Comparison of ENCODE assay signal across 28 mouse cellular contexts in genomic region chr7:92817886-92818285, GRCm38 (mm10). TPM values are rescaled to one million over a fixed set of nuclear protein-coding genes. Genes with fewer than 3 reads are reported as not detected.
DNase-seq lines count a peak whose midpoint lies in the region; ATAC-seq and TF ChIP-seq lines count a peak whose summit lies in the region.
"Had no signal": no experiment of that assay in that cellular context is flagged by ENCODE, and none has a peak within 500 bp of the region (broad histone marks: within the 10 kb centered on the region; RNA-seq: fewer than 3 reads in every experiment).

No protein-coding gene starts in this region.

- no peaks in the 10 kb centered on the region for H3K36me3 ChIP-seq in forebrain, embryonic 11.5 days (ENCODE audit: control insufficient read depth, insufficient read depth, low read length)
- H3K36me3 ChIP-seq in forebrain, embryonic 10.5 days (replicated peaks), result no peaks in the 10 kb centered on the region
- H3K36me3 ChIP-seq in heart, postnatal 0 days (replicated peaks; ENCODE audit: control insufficient read depth, insufficient read depth, low read length), result no peaks in the 10 kb centered on the region
- no peaks in the 10 kb centered on the region for H3K36me3 ChIP-seq in heart, embryonic 11.5 days (ENCODE audit: control insufficient read depth, insufficient read depth, low read length)
- H3K36me3 ChIP-seq: embryonic facial prominence, embryonic 10.5 days; heart, embryonic 15.5 days; hindbrain, embryonic 10.5 days; midbrain, embryonic 15.5 days; neural tube, embryonic 13.5 days had no signal

- 88% methylated on average over 9 of the region's 9 CpGs for WGBS in forebrain, embryonic 11.5 days
- WGBS in forebrain, embryonic 10.5 days, result 94% methylated on average over 9 of the region's 9 CpGs
- 25% methylated on average over 9 of the region's 9 CpGs for WGBS in heart, postnatal 0 days
- WGBS in heart, embryonic 11.5 days (ENCODE audit: insufficient replicate concordance), result 46% methylated on average over 9 of the region's 9 CpGs

- peak; percentile 18 for DNase-seq in forebrain, embryonic 11.5 days (ENCODE audit: low spot score)
- no peak for DNase-seq in forebrain, embryonic 10.5 days (ENCODE audit: extremely low spot score, low spot score)
- peak; percentile 30 for DNase-seq in heart, postnatal 0 days (ENCODE audit: low spot score)
- peak; percentile 40 to 63 for DNase-seq in spleen, postnatal 36 days (ENCODE audit: low spot score in 2 of 2)
- DNase-seq in spleen, adult 12 weeks (ENCODE audit: low spot score), result no peak
- DNase-seq in adipocyte (ENCODE audit: low spot score), result no peak
- DNase-seq: adrenal gland, adult 2 months; cerebellum, adult 11 months; cerebellum, postnatal 10 days; forebrain, postnatal 0 days; kidney, adult 18-20 months; layer of hippocampus, adult 9-11 months; retina, postnatal 1 day; right cerebral cortex, postnatal 25 days; thymus, postnatal 25 days had no signal

- H3K27me3 ChIP-seq in forebrain, embryonic 11.5 days (ENCODE audit: control insufficient read depth, insufficient read depth, low read length), result no peaks in the 10 kb centered on the region
- no peaks in the 10 kb centered on the region for H3K27me3 ChIP-seq in forebrain, embryonic 10.5 days (ENCODE audit: poor library complexity, severe bottlenecking)
- H3K27me3 ChIP-seq in heart, postnatal 0 days (ENCODE audit: control insufficient read depth, insufficient read depth, low read length), result no peaks in the 10 kb centered on the region
- no peaks in the 10 kb centered on the region for H3K27me3 ChIP-seq in heart, embryonic 11.5 days (ENCODE audit: control insufficient read depth, insufficient read depth, low read length)
- H3K27me3 ChIP-seq: heart, embryonic 15.5 days; midbrain, embryonic 15.5 days; neural tube, embryonic 13.5 days; Patski had no signal

- H3K4me2 ChIP-seq in forebrain, embryonic 11.5 days (ENCODE audit: low read depth, low read length, severe bottlenecking), result no peak overlapping the region
- no peak overlapping the region for H3K4me2 ChIP-seq in heart, postnatal 0 days (ENCODE audit: low read depth, low read length)
- H3K4me2 ChIP-seq in heart, embryonic 11.5 days, result no peak overlapping the region
- H3K4me2 ChIP-seq: heart, embryonic 15.5 days; midbrain, embryonic 15.5 days; neural tube, embryonic 13.5 days had no signal

- no peak for ATAC-seq in forebrain, embryonic 11.5 days (replicated peaks; ENCODE audit: low FRiP score)
- peak; percentile 79 for ATAC-seq in heart, postnatal 0 days (ENCODE audit: insufficient read depth, low read depth)
- ATAC-seq in heart, embryonic 11.5 days (replicated peaks; ENCODE audit: insufficient number of reproducible peaks, low FRiP score, low TSS enrichment), result no peak
- ATAC-seq: CD4-positive, CD25-positive, alpha-beta regulatory T cell, adult 4 months; forebrain, postnatal 0 days; hindbrain, embryonic 16.5 days; lung, postnatal 0 days; midbrain, embryonic 15.5 days; Patski had no signal

- no peak for TF ChIP-seq EP300 in heart, postnatal 0 days (IDR thresholded peaks at IDR 0.05; ENCODE audit: low read depth)

- no peaks in the 10 kb centered on the region for H3K9me3 ChIP-seq in forebrain, embryonic 11.5 days (ENCODE audit: control insufficient read depth, low read length)
- no peaks in the 10 kb centered on the region for H3K9me3 ChIP-seq in forebrain, embryonic 10.5 days
- H3K9me3 ChIP-seq in heart, postnatal 0 days (replicated peaks; ENCODE audit: control insufficient read depth, low read length), result no peaks in the 10 kb centered on the region
- no peaks in the 10 kb centered on the region for H3K9me3 ChIP-seq in heart, embryonic 11.5 days (replicated peaks; ENCODE audit: control insufficient read depth, low read length)
- H3K9me3 ChIP-seq: embryonic facial prominence, embryonic 10.5 days; heart, embryonic 15.5 days; hindbrain, embryonic 10.5 days; midbrain, embryonic 15.5 days; neural tube, embryonic 13.5 days had no signal

- H3K4me3 ChIP-seq in forebrain, embryonic 11.5 days (ENCODE audit: low read depth, low read length), result no peak overlapping the region
- no peak overlapping the region for H3K4me3 ChIP-seq in forebrain, embryonic 10.5 days
- no peak overlapping the region for H3K4me3 ChIP-seq in heart, postnatal 0 days (ENCODE audit: low read depth, low read length)
- H3K4me3 ChIP-seq in heart, embryonic 11.5 days (ENCODE audit: low read depth, low read length), result no peak overlapping the region
- H3K4me3 ChIP-seq: embryonic facial prominence, embryonic 10.5 days; heart, embryonic 15.5 days; hindbrain, embryonic 10.5 days; midbrain, embryonic 15.5 days; myocyte; neural tube, embryonic 13.5 days had no signal

- no peak overlapping the region for H3K9ac ChIP-seq in forebrain, embryonic 11.5 days (ENCODE audit: low read length)
- no peak overlapping the region for H3K9ac ChIP-seq in heart, postnatal 0 days (replicated peaks; ENCODE audit: low read depth, low read length)
- H3K9ac ChIP-seq in heart, embryonic 11.5 days (ENCODE audit: low read depth, low read length), result no peak overlapping the region
- H3K9ac ChIP-seq: forebrain, postnatal 0 days; heart, embryonic 15.5 days; midbrain, embryonic 15.5 days; neural tube, embryonic 13.5 days had no signal

- no peak overlapping the region for H3K27ac ChIP-seq in forebrain, embryonic 11.5 days (ENCODE audit: low read depth, low read length)
- H3K27ac ChIP-seq in forebrain, embryonic 10.5 days, result no peak overlapping the region
- no peak overlapping the region for H3K27ac ChIP-seq in heart, postnatal 0 days (ENCODE audit: low read depth)
- no peak overlapping the region for H3K27ac ChIP-seq in heart, embryonic 11.5 days (ENCODE audit: low read depth, low read length)
- H3K27ac ChIP-seq: embryonic facial prominence, embryonic 10.5 days; heart, embryonic 15.5 days; hindbrain, embryonic 10.5 days; kidney, postnatal 0 days; macrophage; midbrain, embryonic 15.5 days; neural tube, embryonic 13.5 days had no signal

- H3K4me1 ChIP-seq in forebrain, embryonic 11.5 days (replicated peaks; ENCODE audit: control insufficient read depth, insufficient read depth, low read length), result no peaks in the 10 kb centered on the region
- H3K4me1 ChIP-seq in forebrain, embryonic 10.5 days, result peaks cover 5% of the 10 kb centered on the region; the same call in 1 of the 2 replicates
- H3K4me1 ChIP-seq in heart, postnatal 0 days (ENCODE audit: control insufficient read depth, insufficient read depth), result no peaks in the 10 kb centered on the region
- no peaks in the 10 kb centered on the region for H3K4me1 ChIP-seq in heart, embryonic 11.5 days (ENCODE audit: control insufficient read depth, insufficient read depth, low read length)
- H3K4me1 ChIP-seq: hindbrain, embryonic 10.5 days; neural tube, embryonic 13.5 days had no signal

- TF ChIP-seq CTCF in heart, postnatal 0 days (IDR thresholded peaks at IDR 0.05; ENCODE audit: low read depth), result no peak

RNA-seq across cellular contexts. Expression of gene Ddias, which starts 56.2 kb away (rescaled TPM):
- polyA plus RNA-seq in forebrain, embryonic 11.5 days (2014; fragmentation: Nextera tagmentation; extraction: Ambion mirVana), result 26.1 and 27.4 TPM in 2 replicates
- 25.3 and 26.6 TPM in 2 replicates for polyA plus RNA-seq in forebrain, embryonic 10.5 days (2016; fragmentation: Nextera tagmentation; extraction: Ambion mirVana)
- 3.5 and 7.5 TPM in 2 replicates for total RNA-seq in heart, postnatal 0 days (2014; rRNA removed; ENCODE audit: low replicate concordance)
- 3.1 and 3.4 TPM in 2 replicates for polyA plus RNA-seq in heart, postnatal 0 days (2015; fragmentation: Nextera tagmentation; extraction: Ambion mirVana)
- 11.3 and 11.7 TPM in 2 replicates for polyA plus RNA-seq in heart, embryonic 11.5 days (2014; fragmentation: Nextera tagmentation; extraction: Ambion mirVana)
- polyA plus RNA-seq: adrenal gland, adult 2 months had no signal

RNA-seq across cellular contexts. Expression of gene Prcp, which starts 56.4 kb away (rescaled TPM):
- 18.9 and 20.3 TPM in 2 replicates for polyA plus RNA-seq in forebrain, embryonic 11.5 days (2014; fragmentation: Nextera tagmentation; extraction: Ambion mirVana)
- 19.5 and 21.2 TPM in 2 replicates for polyA plus RNA-seq in forebrain, embryonic 10.5 days (2016; fragmentation: Nextera tagmentation; extraction: Ambion mirVana)
- 33.7 and 44.8 TPM in 2 replicates for total RNA-seq in heart, postnatal 0 days (2014; rRNA removed; ENCODE audit: low replicate concordance)
- polyA plus RNA-seq in heart, postnatal 0 days (2015; fragmentation: Nextera tagmentation; extraction: Ambion mirVana), result 18.3 and 18.6 TPM in 2 replicates
- 17.5 and 18.2 TPM in 2 replicates for polyA plus RNA-seq in heart, embryonic 11.5 days (2014; fragmentation: Nextera tagmentation; extraction: Ambion mirVana)

Comparison
In these comparisons a context has a peak if more than half of its experiments do, and no peak if none do; other contexts are left out.
1. DNase-seq: peak in forebrain, embryonic 11.5 days (single experiment), heart, postnatal 0 days (single experiment) and spleen, postnatal 36 days (2 of 2); none in forebrain, embryonic 10.5 days (single experiment), spleen, adult 12 weeks (single experiment) and adipocyte (single experiment).